Mouse (Mus musculus) liver, postnatal 0 days (tissue): Measurements from ENCODE around the gene Sst.

Source experiments
- CTCF ChIP-seq: sonication (generic); IDR thresholded peaks from 2 replicates; pipeline ENCODE4 v1.5.1; 2016; ENCODE audit warnings: antibody characterized with exemption, low read depth
- EP300 ChIP-seq: IDR thresholded peaks from 2 replicates; pipeline ENCODE4 v1.6.1; 2016; ENCODE audit warnings: antibody characterized with exemption, low read depth, mild to moderate bottlenecking

DNA sequence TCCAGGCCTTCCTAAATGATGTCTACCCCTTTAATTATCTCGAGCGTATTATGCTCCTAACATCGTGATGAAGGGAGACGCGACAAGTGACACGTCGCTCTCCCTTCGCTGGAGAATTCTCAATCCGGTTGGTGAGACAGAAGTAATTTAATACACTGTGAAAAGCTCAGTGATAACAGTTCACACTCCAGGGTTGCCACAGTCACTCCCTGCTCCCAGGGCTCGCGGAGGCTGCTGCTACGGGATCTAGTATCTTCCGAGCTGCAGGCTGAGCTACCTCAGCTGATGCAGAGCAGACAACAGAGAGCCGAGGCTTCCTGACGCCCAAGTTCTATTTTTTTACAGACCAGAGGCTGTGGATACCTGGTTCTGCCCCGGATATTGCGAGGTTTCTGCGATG lies 40.5 kb upstream of the Sst start:
- TF ChIP-seq CTCF, result no peak
- TF ChIP-seq EP300, result no peak
